Mouse (Mus musculus) heart, postnatal 4 days (tissue): Measurements from ENCODE around the gene Sox6. TPM values are rescaled to one million over a fixed set of nuclear protein-coding genes. Genes with fewer than 3 reads are reported as not detected.
"Not testable (repeated sequence)": the region's sequence is repeated elsewhere in the genome, so short reads cannot be mapped to it uniquely, and the experiment has no call there.

ENCODE experiments used
- DNase-seq: peaks from one replicate; pipeline ENCODE4 v3.0.0; 2021
- total RNA-seq, 2 experiments: library from RNA; stranded (reverse); gene quantifications; 2 replicates each; pipeline ENCODE4 v1.2.3; 2021

Gene Sox6
- total RNA-seq, 2 experiments from 2014 or later = 33.5 to 46.9 TPM

DNA sequence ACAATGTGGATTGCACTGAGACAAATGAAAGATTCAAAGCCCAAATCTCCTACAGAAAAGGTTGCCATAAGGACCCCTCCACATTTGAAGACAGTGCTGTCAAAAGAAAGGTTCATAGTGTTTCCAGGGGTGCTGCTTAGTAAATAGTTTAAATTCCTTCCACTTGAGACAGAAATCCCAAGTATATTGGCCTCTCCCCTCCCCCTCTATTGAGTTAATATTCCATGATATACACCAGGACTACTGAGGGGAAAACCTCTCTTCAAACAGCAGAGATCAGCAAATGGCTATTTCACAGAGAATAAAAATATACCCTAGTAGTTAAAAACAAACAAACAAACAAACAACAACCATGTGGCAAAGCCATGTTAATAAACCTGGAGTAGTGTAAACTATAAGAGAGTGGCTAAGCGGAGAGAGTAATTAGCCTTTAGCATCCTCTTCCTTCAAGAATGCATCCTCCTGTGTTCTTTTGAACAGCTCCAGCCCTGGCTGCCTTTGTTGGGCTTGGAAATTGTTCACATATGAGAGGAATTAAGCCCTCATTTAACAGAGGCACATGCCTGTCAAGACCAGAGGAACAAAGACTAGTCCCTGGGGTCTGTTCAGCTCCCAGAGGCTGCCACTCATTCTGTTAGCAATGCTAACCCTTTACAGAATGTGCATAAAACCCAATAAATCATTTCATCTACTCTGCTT is 393.2 kb downstream of the Sox6 start:
- no peak for DNase-seq

DNA sequence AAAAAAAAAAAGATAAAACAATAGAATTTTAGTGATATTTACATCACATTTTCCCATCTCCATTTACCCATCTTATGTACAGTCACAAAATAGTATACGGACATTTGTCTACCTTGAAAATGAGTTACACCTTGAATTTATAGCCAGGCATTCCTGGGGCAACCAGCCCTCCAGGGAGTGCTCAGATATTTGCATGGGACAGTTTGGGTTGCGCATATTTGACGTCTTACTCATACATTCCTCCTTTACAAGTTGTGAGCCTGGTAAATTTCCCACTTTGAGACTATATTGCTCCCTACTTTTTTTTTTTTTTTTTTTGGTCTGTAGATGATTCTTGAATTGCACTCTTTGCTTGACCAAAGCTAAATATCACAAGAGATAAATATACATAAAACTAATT is 407.9 kb downstream of the Sox6 start:
- no peak for DNase-seq

DNA sequence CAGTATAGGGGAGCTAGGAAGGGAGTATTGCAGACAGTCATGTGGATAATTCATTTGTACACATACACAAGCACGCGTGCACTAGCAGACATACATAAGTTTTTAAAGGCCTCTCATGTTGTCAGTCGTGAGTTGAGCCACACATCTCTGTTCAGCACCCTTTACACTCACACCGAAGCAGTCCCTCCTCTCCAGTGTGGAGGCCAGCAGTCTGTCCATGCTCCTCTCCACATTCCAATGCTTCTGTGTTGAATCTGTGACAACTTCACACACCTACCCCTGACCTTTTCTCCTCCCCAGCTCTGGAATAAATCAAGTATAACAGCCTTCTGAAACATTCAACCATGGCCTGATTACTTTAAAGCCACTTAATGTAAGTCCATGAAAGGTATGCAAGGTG is 408.3 kb downstream of the Sox6 start:
- DNase-seq = no peak

DNA sequence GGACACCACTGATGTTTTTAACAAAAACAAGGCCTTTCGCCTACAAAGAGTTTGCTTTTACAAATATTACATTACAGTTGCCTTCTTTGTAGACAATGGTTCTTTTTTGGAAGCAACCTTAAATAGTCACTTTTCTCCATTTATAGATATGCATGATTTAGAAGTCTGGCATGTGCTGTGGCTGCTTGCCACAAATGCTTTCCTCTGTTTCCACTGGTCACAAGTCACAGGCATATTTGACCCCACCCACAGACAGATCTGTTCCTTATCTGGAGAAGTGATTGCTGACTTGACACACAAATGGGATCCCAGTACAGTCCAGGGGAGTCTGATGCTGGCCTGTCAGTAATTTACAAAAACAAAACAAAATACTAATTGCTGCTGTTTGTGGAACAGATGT is 409.8 kb downstream of the Sox6 start:
- DNase-seq = no peak

DNA sequence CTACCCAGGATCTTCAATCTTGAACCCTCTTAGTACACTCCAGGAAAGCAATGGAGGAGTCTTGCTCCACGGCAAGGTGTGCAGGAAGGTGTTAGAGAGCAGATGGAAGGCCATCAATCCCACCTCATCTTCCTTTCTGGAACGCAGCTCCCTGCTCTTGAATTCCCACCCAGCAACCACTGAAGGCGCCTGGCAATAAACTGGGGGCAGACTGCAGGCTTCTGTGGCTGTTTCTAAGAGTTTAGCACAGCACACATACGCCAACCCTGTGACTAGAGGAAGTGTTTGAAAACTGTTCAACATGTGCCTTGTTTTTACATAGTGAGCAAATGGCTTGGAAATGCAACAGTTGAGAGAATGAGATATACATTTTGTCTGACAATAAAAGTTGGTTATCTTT is 412.6 kb downstream of the Sox6 start:
- no peak for DNase-seq

DNA sequence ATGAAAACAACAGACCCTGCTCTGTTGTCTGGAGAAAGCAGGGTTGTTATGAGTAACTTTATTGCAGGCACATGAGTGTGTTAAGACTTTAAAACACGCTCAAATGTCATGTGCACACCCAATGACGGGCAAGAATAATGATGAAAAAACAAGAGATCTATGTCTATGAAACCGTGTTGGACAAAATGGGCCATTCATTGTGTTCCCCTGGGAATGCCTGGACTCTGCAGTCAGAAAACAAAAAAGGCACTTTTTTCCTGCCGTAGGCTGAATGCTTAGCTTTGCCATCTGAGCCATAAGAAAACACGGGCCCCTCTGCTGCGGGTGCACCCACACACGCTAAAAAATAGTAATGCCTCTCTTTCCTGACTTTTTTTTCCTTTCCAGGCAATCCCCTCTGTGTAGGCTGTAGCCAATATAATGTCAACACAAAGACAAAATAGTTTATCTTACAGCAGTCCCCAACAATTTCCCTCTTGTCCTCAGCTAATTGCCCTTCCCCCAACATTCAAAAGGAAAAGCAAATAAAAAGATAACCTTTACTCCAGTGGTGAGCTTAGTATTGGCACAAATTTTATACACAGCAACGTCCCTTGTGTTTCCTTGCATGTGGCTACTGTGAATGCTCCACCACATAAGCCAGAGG is 413.6 kb downstream of the Sox6 start:
- no peak for DNase-seq

DNA sequence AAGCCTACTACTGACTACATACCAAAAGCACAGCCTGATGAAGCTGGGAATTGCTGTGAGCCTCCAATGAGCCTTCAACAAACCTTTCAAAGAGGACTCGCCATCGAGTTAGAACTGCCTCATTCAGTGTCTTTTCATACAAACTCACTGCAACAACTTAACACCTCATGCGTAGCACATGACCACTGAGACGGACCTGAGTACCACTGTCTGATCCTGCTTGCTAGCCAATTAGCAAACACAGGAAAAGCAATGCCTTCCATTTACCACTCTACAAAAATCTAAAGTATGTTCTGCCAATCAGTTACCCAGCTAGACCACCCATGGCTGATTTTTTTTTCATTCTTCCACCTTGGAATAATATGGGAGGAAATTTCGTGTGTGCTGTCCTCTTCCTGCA is 414.1 kb downstream of the Sox6 start:
- no peak for DNase-seq

DNA sequence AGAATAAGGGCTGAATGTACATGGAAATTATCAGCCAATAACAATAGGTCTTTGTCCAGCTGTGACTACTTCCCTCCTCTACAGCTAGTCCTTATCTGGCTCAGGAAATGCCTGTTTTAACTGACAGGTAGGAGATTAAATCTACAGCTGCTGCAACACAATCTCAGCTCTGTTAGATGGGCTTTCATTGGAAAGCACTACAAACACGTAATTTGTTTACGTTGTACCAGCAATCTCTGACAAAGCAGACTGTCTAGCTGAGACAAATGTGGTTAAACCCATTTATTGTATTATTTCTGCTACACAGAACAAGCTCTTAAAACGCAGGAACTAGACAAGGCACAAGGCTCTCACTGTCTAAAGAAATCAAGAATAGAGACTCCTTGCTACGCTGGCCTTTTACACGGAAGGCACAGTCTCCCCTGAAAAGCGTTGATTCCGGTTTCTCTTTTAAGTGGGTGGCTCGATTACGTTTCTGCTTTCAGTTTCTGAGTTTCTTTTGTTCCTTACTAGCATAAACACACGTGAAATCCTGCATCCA is 422.8 kb downstream of the Sox6 start:
- no peak for DNase-seq

DNA sequence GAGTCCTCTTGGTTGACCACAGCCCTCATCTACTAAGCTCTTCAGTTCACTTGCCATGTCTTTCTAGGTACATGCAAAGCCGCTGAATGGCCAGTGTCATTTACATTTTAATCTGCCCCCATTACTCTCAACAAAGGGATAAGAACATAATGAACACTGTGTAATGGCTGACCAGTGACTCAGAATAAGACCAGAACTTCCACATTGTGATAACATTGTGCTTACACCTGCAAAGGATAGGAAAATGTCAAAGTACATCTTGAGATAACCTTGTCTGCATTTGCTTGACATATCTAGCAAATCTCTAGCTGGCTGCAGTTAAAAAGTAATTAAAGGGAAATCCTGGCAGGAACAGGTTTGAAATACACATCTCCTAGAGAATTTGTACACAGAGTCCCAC is 431.1 kb downstream of the Sox6 start:
- no peak for DNase-seq

DNA sequence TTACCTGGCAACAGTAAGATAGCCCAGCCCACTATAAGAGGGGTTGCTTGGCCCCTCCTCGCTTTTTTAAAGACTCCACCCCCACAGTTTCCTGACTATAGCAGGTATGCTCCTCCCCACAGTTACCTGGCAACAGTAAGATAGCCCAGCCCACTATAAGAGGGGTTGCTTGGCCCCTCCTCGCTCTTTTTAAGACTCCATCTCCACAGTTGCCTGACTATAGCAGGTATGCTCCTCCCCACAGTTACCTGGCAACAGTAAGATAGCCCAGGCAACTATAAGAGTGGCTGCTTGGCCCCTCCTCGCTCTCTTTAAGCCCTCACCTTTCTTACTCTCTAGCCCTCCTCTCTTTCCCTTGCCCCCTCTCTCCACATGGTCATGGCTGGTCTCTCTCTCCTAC is 432.5 kb downstream of the Sox6 start:
- not testable (repeated sequence) for DNase-seq

DNA sequence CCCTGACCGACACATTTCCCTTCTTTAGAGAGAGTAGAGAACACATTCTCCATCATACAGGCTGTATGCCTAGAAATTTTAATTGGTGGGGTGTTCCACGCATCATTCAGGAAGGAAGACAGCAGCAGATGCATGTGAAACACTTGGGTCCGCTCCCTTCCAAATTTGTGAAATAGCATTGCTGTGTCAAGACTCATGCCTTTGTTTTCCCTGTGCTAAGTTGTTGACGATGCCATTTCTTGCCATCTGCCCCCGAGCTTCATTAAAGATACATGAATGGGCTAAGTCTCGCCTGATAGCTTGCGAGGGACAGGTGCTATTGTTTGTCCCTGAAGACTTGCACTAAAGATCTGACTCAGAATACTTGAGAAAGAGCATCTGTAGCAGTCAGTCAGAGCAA is 433.7 kb downstream of the Sox6 start:
- no peak for DNase-seq

DNA sequence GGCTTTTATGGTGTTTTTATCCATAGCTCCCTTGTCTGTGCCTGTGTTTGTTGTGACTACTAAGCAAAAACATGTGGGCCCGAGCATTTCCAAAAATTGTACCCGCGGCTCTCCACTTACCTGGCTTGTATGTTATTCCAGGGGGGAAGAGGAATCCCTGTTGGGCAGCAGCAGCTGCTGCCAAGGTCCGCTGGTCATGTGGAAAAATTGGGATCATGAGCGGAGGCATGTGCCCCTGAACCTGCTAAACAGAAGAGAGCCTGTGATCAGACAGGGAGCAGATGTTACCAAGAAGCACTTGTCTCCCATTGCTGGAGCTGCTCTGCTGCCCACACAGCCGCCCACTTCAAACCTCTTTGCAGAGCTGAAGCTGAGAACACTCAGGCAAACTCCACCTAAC is 441.2 kb downstream of the Sox6 start:
- DNase-seq = no peak

DNA sequence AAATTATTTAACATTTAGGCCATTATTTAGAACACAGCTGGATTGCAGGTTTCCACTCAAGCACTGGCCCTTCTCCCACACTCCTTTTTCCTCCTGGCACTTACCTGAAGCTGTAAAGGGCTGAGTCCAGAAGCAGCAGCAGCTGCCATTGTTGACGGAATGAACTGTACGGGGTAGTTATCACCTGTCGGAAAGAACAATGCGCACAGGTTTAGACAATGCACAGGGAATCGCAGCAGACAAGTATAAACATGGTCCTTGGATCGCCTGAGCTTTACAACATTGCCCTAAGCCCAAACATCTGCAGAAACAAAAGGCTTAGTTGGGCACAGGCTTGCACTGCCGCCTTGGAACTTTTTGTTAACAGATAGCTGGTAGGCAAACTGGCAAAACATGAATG is 458.1 kb downstream of the Sox6 start:
- no peak for DNase-seq

DNA sequence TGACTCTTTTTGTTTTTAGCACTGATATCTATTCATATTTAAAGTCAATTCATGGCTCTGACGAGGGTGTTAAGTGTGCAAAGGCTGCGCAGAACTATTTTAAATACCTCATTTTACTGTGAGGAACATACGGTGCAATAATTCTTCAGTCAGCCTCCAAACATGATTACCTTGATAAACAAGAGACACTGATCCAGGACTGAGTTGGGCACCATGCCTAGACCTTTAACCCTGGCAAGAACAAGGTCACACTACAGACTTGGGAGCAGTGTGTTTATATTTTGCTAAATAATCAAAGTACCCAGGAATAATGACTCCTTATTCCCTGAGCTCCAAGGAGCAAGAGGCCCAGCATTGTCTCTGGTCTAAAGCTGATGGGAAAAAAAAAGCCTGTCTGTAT is 458.8 kb downstream of the Sox6 start:
- DNase-seq = no peak

DNA sequence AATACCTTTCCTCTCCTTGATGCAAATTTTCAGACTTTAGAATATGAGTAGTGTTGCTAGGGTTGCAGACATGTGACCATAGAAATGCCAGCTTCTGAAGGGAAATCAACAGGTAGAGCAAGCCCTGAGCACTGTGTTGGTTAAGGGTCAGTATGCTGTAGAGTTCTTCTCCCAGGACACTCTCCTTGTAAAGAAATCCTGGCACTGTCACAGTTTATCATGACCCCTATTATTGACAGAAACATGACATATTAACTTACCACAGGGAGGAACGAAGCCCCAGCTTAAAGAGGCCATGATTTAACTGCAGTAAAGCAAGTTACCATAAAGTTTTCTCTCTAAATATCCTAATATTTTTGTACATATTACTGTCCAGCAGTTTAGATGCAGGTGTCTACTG is 462.2 kb downstream of the Sox6 start:
- DNase-seq = no peak

DNA sequence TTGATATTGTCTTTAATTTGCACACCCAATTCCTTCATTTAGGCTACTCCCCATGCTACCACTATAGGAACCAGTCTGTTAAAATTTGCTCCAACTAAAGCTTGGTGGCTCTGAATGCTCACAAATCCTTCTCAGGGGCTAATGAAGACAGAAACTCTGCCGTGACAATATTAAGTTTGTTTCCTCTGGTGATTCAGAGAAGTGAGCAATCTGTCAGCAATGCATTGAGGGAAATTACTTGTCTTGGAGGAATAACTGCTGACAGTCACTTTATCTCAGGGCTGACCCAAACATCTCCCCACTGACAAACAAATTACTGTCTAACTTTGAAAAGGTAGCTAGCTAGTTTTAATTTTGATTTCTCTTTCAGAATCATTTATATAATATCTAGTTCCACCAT is 463.8 kb downstream of the Sox6 start:
- DNase-seq = no peak

DNA sequence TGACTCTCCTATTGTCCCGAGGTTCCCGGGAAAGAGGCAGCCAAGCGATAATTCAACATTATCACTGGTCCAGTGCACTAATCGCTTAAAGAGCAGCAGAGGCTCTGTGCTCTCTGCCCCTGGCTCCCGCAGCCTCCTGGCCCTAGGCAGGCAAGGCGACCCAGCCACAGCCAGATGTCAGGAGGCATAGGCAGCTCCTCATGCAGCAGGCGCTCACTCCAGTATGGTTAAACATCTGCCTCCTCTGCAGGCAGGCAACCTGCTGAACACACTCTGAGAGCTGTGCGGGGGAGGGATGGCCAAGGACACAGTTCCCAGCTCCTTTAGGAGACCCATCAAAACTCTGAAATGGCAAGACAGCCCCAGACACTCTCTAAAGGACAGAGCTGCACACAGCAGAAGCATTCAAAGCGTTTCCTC is 469.8 kb downstream of the Sox6 start:
- peak; percentile 10 for DNase-seq

DNA sequence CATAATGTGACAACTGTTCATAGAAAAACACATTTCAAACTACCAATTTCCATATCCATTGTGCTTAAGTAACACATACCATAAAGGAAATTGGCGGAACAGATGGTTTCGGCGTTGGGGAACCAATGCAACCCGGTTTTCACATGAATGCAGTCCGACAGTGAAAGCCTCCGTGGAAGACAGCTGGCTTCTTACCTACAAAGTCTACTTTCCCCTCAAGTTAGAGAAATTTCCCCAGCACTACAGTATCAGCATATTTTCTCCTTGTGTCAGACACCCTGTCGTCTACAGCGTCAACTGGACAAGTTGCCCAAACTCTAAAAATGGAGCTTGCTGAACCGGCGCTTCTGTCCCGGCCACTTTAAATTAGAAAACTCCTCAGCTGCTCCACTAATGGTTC is 470.3 kb downstream of the Sox6 start:
- no peak for DNase-seq

DNA sequence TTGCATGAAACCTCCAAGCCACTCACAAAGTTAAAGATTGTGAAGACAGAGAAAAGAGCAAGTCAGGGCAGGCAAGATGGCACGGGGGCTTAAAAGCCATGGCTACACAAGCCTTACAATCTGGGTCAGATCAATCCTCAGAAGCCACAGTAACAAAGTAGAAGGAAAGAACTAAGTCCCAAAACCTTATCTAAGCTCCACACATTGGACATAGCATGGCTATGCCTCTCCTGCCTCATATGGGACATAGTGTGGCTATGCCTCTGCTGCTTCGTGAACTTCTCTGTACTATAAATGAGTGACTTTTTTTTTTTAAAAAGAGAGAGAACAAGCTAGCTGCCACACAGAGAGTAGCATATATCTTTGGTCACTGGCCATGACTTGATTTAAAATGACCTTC is 471.8 kb downstream of the Sox6 start:
- no peak for DNase-seq

DNA sequence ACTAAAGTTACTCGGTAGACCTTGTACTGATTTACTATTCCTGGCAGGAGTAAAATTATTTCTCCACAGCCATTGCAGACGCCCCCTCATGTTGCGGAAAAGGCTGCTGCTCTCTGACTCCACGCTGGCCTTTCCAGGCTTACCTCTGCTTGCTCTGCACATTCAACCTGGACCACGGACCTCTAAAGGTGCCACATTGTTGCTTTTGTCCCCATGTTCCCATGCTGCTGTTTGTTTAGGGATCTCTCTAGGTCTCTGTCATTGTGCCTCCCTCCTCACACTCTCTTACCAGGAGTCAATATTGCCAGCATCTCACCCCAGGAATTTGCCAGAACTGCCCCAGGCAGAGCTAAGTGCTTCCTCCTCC is 473.6 kb downstream of the Sox6 start:
- DNase-seq = no peak

DNA sequence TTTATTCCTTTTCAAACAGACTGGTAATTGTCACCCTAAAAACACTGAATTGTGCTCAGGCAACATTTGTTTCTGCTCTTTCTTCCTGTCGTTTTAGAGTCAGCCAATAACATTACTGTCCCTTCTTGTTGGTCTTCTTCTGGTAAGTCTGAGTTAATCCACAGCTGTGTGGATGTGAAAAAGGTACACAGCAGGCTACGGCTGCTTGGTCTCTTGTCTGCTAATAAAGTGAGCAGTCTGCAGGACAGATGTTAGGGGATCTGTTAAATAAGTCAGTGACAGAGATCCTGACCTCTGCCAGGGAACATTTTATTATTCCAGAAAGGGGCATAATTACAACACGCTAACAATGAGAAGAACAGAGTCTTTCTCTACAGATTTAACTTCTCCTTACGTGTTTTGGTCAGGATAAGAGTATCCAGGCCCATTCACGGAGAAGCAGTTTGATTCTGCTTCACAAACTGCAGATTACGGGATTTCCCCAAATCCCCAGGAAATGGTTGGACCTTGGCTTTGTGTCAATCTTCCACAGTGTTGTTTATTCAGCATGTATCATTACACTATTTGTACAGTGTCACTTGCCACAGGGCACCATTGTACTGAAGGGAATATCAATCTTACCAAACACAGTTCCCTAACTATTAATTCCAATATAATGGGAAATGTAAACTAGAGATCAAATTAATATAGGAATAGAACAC is 474.1 kb downstream of the Sox6 start:
- DNase-seq = no peak

DNA sequence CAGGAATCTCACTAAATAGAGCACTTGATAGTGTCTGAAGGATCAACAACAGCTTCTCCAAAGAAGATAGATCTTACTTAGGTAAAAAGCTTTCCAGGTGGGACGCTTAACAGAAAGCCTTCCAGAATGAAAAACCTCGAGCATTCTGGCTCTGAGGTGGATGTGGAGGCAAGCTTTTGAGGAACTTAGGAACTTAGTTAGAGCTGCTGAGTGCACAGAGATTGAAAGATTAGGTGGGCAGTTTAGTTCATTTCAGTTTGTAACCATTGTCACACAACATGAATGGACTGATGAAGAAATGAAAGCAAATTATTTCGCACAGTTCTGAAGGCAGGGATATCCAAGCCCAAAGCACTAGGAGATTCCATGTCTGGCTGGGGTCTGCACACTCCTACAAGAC is 481.9 kb downstream of the Sox6 start:
- DNase-seq = no peak

DNA sequence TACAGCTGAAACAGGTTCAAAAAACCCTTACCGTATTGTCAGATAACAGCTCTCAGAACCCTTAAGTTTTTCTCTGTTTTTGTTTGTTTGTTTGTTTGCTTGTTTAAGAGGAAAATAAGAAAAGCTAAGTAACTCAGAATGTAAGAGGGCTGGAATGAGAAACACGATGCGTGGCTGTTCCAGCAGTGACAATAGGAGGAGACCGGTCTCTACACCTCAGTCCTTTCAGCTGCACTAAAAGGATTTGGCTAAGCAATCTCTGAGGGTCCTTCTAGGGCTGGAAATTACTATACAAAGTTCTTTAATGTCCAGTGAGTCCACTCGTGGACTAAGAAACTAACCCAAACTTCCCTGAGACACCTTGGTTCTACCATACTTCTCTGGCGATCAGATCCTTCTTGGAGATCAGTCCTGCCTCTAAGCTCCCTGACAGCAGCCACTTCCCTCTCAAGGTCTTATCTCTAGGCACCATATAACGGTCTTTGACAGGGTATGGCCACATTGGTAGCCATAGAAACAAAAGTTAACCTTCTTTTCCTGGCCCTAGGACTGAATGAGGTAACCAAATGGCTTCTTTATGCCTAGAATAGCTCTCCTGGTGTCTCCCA is 488.3 kb downstream of the Sox6 start:
- no peak for DNase-seq
